Mouse (Mus musculus) lung, postnatal 36 days (tissue): ENCODE measurements around the gene Cmtr1.
"Not testable (repeated sequence)": the region's sequence is repeated elsewhere in the genome, so short reads cannot be mapped to it uniquely, and the experiment has no call there.

ENCODE experiments used
- DNase-seq: peaks from one replicate; pipeline ENCODE4 v3.0.0; 2022; ENCODE audit warnings: mixed read lengths

Gene Cmtr1

GRCm38 (mm10) chr17:29706981-29707545 lies 46.7 kb downstream of the Cmtr1 start:
- no peak for DNase-seq

DNA sequence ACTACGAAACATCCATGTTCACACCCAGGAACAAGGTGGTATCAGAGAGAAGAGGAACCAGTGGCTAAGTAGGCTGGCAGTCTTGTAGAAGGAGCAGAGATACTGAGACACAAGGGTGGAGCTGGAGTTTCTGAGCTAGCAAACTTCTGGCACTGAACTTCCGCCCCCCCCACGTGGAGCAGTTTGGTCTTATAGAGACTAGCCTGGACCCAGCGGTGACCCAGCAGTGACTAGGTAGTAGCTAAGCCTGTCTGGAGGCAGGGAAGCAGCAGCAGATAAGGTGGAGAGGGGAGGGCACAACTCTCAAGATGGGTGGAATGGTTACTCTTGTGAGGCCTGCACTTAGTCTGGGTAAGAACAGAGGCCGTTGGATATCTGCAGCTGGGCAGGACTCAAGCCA lies 48.4 kb downstream of the Cmtr1 start:
- no peak for DNase-seq

DNA sequence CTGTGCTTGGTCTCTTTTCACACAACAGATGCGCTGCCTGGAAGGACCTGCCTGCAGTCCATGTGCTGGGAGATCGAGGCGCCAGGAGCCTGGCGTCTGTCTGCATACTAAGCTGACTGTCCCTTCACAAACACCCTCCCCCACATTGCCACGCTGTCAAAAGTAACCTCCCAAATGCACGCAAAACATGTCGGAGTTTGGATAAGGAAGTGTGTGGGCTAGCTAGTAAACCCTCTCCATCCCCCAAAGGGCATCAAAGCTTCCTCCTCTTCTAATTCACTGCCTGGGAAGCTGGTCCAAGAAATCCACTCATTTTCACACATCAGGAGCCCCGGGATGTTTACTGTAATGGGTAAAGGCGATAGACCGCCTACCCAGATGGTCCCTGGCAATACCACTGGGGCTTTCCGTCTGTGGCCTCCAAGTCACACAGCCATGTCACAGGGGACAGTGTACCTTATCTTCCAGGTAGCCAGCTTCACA lies 50.2 kb downstream of the Cmtr1 start:
- no peak for DNase-seq

DNA sequence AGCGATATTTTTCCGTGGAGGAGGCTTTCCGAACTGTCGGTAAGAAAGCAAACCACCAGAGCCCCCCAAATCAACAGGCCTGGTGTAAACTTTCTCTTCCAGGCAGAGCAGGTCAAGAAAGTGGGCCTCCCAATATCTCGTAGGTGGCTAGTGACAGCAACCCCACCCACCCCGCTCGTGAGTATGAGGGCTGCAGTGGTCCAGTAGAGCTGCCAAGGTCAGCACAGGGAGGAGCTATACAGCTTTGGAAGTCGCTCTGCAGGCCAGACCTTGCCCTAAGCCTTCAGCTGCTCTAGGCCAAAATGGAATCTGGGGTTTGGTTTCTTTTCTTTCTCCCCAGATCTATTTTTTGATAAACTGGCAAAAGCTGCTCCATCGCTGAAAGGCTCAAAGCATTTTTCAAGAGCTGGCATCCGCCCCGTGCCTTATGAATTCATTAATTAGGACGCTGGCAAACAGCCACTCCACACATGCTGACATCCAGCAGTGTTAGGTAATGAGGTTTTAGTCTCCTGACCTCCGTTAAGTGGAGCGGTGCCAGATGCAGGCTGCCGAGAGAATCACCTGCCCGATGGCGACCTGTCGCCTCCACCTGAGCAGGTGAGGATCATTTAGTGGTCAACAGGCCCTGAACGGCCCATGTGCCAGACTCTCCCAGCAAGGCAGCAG lies 50.8 kb downstream of the Cmtr1 start:
- peak; percentile 31 for DNase-seq

DNA sequence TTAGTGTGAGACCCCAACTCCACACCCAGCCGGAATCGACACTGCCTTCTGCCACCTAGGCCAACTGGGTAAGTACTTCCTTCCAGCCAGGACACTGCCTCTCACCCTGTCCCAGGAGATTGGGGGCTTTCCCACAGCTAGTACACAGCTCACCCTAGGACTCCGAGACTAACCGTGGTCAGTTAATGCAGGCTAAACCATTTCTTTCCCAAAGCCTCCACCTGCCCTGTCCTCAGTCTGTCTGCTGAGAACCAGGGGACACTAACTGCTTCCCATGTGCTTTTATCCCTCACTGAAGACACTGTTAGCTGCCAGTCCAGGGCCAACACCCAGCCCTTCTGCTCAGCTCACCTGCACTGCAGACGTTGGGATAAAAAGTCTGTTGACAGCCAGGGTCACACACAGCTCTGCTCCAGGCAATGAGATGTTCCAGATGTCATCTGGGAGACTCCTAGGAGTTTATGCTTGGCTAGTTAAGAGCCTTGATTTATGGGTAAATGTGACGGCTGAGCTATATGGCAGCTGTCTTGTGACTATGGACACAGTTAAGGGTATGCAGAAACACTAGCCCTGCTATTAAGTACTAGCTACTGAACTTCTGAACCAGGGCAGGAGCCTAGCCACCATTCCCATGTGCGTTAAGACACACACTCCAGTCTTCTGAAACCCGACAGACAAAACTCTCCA lies 51.5 kb downstream of the Cmtr1 start:
- DNase-seq = no peak

DNA sequence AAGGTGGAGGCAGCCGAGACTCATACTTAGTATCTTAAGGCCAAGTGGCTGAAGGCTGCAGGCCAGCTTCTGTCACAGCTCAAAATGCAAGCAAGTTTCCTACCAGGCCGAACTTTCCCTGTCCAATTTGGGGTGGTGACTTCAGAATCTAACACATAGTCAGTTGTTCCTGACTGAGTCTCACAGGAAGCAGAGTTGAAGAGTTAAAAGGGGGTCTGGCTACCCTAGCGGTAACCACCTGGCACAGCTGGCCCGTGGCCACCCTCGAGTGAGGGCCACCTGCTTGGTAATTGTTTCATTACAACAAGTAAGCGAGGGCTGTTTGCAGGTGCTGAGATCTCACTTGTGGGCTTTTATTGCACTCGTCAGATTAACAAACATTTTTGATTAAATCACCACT lies 52.2 kb downstream of the Cmtr1 start:
- no peak for DNase-seq

DNA sequence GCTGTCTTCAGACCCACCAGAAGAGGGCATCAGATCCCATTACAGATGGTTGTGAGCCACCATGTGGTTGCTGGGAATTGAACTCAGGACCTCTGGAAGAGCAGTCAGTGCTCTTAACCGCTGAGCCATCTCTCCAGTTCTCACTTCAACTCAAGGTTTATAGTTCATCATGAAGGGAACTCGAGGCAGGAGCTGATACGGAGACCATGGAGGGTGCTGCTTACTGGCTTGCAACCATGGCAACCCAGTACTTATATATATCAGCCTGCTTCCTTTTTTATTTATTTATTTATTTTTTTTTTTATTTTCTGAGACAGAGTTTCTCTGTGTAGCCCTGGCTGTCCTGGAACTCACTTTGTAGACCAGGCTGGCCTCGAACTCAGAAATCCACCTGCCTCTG lies 53.3 kb downstream of the Cmtr1 start:
- not testable (repeated sequence) for DNase-seq

GRCm38 (mm10) chr17:29716732-29717445 lies 56.5 kb downstream of the Cmtr1 start, which contains the start of gene Ccdc167:
Gene Ccdc167, minus strand, starts transcription at chr17:29717044.
- peak; percentile 97 for DNase-seq

- no peak for DNase-seq
Observed at GRCm38 (mm10) chr17:29718660-29719059, 58.3 kb downstream of the Cmtr1 start.

- DNase-seq = no peak
Observed at GRCm38 (mm10) chr17:29719628-29720575, 59.5 kb downstream of the Cmtr1 start.

- no peak for DNase-seq
Observed at GRCm38 (mm10) chr17:29720755-29721365, 60.5 kb downstream of the Cmtr1 start.

- no peak for DNase-seq
Observed at GRCm38 (mm10) chr17:29724610-29725009, 64.2 kb downstream of the Cmtr1 start.

- no peak for DNase-seq
Observed at GRCm38 (mm10) chr17:29725027-29725620, 64.7 kb downstream of the Cmtr1 start.

GRCm38 (mm10) chr17:29728082-29728481 lies 67.7 kb downstream of the Cmtr1 start:
- DNase-seq = no peak

DNA sequence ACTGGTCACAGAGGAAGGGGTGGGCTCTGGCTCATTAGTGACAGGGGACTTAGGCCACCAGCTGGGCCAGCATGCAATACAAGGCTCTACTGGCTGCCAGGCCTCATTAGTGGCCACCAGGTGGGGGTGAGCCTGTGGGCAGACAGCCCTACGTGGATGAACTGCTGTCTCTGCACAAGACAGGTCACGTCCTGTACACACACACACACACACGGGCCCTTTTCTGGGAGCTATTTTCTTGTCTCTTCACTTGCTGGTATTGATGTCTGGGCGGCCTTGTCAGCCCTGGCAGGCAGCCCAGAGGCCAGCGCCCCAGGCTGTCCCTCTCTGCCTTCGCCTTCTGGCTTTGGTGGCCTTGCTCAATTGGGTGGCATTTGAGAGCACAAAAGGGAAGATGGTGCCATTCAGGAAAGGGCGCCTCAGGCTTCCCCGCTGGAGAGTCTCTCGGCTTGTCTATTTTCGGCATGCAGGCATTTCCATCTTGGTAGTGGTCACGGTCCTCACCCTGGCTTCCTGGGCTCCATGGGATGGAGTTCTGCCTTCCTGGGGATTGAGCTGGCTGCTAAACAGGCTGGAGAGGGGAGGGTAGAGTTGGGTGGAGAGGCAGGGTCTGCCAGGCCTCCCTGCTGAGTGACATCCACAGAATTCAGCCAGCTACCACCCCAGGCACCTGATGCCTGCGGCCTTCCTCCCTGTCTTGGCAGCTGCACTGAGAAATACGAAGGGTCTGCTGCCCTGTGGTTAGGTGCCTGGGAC lies 70.3 kb downstream of the Cmtr1 start:
- no peak for DNase-seq

DNA sequence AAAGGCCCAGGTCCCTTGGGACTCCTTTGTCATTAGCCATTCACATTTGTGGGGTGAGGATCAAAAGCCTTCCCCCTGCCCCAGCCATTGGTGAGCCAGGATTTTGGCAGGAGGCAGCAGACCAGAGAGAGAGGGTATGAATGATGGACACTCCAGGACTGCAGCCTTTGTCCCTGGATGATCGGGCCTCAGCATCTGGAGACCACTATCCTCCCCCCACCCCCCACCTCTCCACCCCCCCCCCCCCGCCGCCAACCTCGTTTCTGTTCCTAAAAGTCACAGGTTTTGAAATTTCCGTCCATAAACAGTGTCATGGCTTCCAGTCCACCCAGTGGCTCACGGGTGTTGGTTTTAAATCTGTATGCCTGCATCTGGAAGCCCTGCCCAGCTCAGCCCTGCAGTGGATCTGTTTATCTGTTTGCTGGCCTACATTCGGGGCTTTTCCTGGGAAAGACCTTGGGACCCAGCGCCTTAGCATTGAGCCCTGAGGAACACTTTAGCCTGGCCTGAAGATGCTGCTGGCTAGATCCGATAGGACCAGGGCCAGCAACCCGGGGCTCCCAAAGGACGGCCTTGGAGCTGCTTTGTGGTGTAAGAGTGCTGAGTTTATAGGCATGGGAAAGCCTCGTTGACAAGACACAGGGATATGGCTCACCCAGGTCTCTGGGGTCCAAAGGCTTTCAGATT lies 71.0 kb downstream of the Cmtr1 start:
- DNase-seq = no peak

GRCm38 (mm10) chr17:29731953-29732325 lies 71.5 kb downstream of the Cmtr1 start:
- DNase-seq = no peak

- DNase-seq = no peak
Observed at GRCm38 (mm10) chr17:29732522-29732921, 72.1 kb downstream of the Cmtr1 start.

DNA sequence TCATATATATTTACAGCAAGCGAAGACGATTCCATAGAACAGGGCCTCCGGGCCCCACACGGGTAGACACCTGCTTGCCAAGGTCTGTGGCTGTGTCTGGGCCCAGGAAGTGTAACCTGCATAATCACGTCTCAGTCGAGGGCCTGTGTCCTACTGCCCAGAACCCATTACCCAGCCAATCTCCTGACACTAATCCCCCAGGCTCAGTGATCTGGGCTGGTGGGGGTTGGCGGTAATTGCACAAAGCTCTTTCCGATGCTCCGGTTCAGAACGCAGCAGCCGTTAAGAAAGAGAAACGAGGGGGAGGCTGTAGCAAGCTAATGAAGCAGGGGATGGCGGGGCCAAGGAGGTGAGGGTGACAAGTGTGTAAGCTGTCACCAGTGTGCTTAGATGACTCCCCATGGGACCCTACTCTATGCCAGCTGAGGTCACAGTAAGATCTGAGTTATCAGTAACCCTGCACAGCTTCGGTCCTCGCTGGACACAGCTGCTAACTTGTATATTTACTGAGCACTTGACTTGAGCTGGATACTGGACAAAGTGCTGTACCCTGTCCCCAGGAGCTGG lies 76.1 kb downstream of the Cmtr1 start:
- DNase-seq = no peak
